Mouse (Mus musculus) cerebellum, adult 9-10 months (tissue): ENCODE measurements around the gene Baiap2l2.
A peak's percentile ranks its signal among the peaks of the same experiment; 100 is the strongest.

Experiments
- DNase-seq: peaks from one replicate; pipeline ENCODE4 v3.0.0; 2022

The Baiap2l2 gene

GRCm38 (mm10) chr15:79285399-79285798, at the start of gene Baiap2l2:
Gene Baiap2l2 (minus strand): TSS chr15:79285537.
- DNase-seq: no peak

DNA sequence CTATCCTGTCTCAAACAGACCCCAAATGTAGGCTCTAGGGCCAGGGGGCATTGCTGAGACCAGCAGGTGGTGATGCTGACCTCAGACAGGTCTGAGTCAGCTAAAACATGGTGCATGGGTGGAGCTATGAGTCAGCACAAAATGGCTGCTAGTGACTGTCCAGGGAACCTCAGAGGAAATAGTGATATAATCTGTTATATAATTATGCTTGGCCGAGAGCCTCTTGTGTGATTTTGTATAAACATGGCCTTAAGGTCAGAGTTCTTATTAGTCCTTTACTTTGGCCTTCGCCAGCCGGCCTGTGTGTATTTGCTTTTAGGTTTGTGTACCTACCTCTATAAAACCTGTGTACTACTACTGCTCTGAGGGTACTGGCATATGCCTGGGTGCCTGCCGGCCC, 48.1 kb upstream of the Baiap2l2 start:
- DNase-seq: no peak

- no peak for DNase-seq
Observed at GRCm38 (mm10) chr15:79330521-79330920, 45.2 kb upstream of the Baiap2l2 start.

DNA sequence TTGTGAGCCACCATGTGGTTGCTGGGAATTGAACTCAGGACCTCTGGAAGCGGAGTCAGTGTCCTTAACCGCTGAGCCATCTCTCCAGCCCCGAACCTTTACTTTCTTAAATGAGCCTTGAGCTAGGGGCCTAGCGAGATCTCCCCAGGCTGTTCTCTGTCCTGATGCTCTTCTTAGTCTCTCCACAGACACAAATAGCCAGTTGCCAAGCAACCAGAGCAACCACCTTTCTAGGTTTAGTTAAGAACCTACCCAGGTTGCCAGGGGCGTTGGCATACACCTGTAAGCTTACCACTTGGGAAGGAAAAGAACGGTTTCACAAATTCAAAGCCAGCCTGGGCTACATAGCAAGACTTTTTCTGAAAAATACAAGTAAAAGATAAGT, 44.6 kb upstream of the Baiap2l2 start:
- DNase-seq: no peak

DNA sequence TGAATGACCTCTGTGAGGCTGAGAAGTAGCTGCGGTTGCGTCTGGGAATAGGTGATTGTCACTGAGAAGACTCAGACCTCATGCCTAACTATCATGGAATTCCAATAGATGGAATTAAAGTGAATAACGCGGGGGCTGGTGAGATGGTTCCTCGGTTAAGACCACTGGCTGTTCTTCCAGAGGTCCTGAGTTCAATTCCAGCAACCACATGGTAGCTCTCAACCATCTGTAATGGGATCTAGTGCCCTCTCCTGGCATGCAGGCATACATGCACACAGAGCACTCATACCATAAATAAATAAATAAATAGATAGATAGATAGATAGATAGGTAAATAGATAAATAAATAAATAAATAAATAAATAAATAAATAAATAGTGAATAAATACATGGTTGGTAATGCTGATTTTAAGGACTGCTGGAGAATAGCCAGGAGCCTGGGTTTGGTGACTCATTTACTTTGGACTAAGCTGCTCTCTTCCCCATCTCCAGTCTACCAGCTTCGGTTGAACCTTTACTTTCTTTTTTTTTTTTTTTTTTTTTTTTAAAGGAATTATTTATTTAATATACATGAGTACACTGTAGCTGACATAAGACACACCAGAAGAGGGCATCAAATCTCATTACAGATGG, 44.1 kb upstream of the Baiap2l2 start:
- DNase-seq: no peak

- DNase-seq: no peak
Observed at GRCm38 (mm10) chr15:79328939-79329275, 43.6 kb upstream of the Baiap2l2 start.

GRCm38 (mm10) chr15:79328058-79328938, 43.0 kb upstream of the Baiap2l2 start, which contains the start of gene Pla2g6:
Gene Pla2g6 (minus strand): TSS chr15:79328390.
- peak; percentile 98 for DNase-seq

GRCm38 (mm10) chr15:79326971-79327961, 41.9 kb upstream of the Baiap2l2 start:
- peak; percentile 68 for DNase-seq

DNA sequence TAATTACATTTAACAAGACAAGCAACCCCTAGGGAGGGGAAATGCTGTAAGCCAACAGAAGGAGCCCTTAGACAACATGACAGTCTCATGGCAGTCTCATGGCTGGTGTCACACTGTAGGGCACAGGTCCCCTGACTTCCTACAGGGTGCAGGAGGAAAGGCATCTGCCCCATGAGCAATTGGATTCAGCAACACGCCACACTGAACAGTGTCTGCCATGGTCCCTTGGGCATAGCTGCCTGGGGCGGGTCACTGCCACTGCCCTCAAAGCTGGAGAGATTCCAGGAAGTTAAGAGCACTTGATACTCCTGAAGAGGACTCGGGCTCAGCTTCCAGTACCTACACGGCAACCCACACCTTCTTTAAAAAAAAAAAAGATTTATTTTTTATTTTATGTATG, 40.9 kb upstream of the Baiap2l2 start:
- no peak for DNase-seq

GRCm38 (mm10) chr15:79325742-79326141, 40.4 kb upstream of the Baiap2l2 start:
- no peak for DNase-seq

DNA sequence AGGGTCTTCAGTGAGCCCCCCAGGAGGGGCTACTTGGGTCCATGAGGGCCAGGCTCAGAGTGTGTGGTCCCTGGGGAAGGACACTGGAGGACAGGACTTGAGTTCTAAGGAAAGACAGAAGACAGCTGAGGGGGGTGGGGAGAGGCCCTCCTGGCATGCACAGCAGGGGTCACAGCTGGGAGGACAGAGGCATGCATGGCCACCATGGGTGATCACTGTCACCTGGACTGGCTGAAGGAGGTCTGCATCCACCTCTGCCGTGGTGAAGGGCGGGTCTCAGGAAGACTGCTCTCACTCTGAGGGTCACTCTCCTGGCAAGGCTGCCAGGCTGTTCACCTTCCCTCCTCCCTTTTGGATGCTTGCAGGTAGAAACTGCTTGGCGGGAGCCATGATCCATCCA, 39.0 kb upstream of the Baiap2l2 start:
- no peak for DNase-seq

DNA sequence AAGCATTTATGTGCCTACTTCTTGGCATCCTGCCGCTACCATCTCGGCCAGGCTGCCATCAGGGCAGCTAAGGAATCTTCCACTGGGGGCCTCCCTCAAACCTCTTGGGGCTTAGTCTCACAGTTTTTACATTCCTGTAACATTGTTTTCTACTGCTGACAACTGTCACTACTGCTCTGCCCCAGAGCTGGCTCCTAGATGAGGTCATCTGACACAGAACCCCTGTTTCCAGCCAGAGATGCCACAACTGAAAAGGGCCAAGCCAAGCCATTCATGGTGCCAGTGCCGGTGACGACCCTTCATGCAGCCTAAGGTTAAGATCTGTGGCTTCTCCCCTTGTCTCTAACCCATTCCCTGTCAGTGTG, 38.4 kb upstream of the Baiap2l2 start:
- no peak for DNase-seq

- no peak for DNase-seq
Observed at GRCm38 (mm10) chr15:79322991-79323790, 37.9 kb upstream of the Baiap2l2 start.

DNA sequence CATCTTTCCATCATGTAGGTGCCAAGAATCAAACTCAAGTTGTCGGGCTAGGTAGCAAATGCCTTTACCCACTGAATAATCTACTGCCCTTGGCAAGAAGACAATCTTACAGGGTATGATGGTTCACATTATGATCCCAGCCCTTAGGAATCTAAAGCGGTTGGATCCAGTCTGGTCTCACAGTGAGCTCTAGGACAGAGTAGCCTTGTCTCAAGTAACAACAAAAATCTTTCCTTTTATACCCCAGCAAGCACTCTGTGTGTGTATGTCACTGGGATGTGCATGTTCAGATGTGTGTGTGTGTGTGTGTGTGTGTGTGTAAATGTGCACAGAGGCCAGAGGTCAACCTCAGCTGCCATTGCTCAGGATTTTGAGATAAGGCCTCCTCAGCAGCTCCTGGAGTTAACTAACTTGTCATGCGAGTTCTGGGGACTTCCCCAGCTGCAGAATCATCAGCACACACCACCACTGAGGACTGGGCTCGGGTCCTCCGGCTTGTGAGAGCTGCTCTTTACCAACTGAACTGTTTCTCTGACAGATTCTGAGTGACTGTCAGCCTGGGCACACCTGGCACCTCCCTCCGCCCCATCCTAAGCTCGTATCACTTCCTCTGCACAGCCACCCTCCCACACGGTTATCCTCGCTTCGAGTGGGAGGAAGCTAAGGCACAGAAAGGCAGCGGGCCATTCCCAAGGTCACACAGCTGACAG, 37.1 kb upstream of the Baiap2l2 start:
- no peak for DNase-seq

GRCm38 (mm10) chr15:79321733-79322190, 36.4 kb upstream of the Baiap2l2 start:
- DNase-seq: no peak

- DNase-seq: no peak
Observed at GRCm38 (mm10) chr15:79313848-79314369, 28.6 kb upstream of the Baiap2l2 start.

DNA sequence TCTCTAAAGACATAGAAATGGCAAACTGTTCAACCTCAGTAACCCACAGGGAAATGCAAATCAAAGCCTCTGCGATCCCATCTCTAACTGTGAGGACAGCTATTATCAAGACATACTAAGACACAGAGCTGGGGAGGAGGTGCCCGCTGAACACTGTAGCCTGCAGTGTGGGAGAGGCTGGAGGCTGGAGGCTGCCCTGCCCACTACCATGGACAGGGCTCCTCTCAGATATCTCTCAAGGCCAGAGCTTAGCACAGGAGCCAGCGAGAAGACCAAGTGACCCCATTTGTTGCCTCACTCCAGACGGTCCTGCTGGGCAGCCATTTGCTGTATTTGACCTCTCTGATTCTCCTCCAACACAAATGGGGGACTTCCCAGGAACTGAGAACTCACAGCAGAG, 22.5 kb upstream of the Baiap2l2 start:
- DNase-seq: no peak

DNA sequence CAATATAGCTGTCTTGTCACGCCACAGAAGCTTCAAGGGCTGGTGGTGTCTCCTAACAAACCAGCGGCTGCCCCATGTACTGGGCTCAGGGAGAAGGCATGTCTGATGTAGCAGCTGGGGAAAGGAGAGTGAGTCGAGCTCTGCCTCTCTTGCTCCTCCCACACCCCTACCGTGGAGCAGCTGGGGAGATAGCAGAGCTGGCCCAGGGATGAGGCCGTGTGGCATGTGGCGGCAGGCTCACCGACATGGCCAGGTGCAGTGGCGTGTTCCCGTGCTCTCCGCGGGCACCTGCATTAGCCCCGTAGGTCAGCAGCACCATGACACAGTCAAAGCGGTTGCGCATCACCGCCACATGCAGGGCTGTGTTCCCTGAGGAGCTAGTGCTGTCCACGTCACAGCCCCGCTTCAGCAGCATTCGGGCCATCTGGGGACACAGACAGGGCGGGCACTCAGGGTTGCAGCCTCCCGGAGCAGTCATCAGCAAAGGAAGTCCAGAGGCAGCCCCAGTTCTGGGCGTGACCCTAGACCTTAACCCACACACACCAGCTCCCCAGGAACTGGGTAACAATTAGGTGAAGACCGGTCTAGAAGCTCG, 20.8 kb upstream of the Baiap2l2 start:
- no peak for DNase-seq

GRCm38 (mm10) chr15:79304832-79305231, 19.5 kb upstream of the Baiap2l2 start:
- DNase-seq: no peak

- DNase-seq: no peak
Observed at GRCm38 (mm10) chr15:79303725-79304124, 18.4 kb upstream of the Baiap2l2 start.
